Comparison of ENCODE assay signal across 8 mouse cellular contexts in genomic region chr12:91589542-91589846, GRCm38 (mm10). TPM values are rescaled to one million over a fixed set of nuclear protein-coding genes. Genes with fewer than 3 reads are reported as not detected.
DNase-seq lines count a peak whose midpoint lies in the region; ATAC-seq and TF ChIP-seq lines count a peak whose summit lies in the region.

No protein-coding gene starts in this region.

- H3K4me1 ChIP-seq in heart, embryonic 15.5 days (replicated peaks) = peaks cover 13% of the 10 kb centered on the region
- peaks cover 37% of the 10 kb centered on the region for H3K4me1 ChIP-seq in G1E (ENCODE audit: insufficient read depth, low read depth, low read length)
- peaks cover 19% of the 10 kb centered on the region for H3K4me1 ChIP-seq in hindbrain, embryonic 10.5 days (replicated peaks)
- H3K4me1 ChIP-seq in midbrain, embryonic 10.5 days = peaks cover 26% of the 10 kb centered on the region

- under 1% methylated on average over 11 of the region's 11 CpGs for WGBS in heart, embryonic 15.5 days
- WGBS in hindbrain, embryonic 10.5 days = 2% methylated on average over 11 of the region's 11 CpGs
- WGBS in midbrain, embryonic 10.5 days = under 1% methylated on average over 11 of the region's 11 CpGs

- TF ChIP-seq CTCF in G1E (IDR thresholded peaks at IDR 0.05; ENCODE audit: low read depth, low read length) = no peak

- DNase-seq in heart, adult 18-20 months = no peak
- no peak for DNase-seq in G1E (ENCODE audit: low spot score)
- no peak for DNase-seq in hindbrain, embryonic 10.5 days (ENCODE audit: low spot score)
- no peak for DNase-seq in midbrain, embryonic 10.5 days (ENCODE audit: low spot score)
- DNase-seq in ovary, adult 18-20 months (ENCODE audit: low spot score) = no peak
- DNase-seq in adrenal gland, postnatal 14 days = no peak

- H3K9ac ChIP-seq in heart, embryonic 15.5 days = peak overlapping the region; percentile 99

- no peaks in the 10 kb centered on the region for H3K9me3 ChIP-seq in heart, embryonic 15.5 days (replicated peaks)
- peaks cover 2% of the 10 kb centered on the region; the same call in 1 of the 2 replicates for H3K9me3 ChIP-seq in G1E (replicated peaks)
- H3K9me3 ChIP-seq in hindbrain, embryonic 10.5 days = no peaks in the 10 kb centered on the region
- no peaks in the 10 kb centered on the region for H3K9me3 ChIP-seq in midbrain, embryonic 10.5 days (replicated peaks)

- no peaks in the 10 kb centered on the region for H3K27me3 ChIP-seq in heart, embryonic 15.5 days
- H3K27me3 ChIP-seq in G1E (ENCODE audit: insufficient read depth, low read length) = no peaks in the 10 kb centered on the region
- no peaks in the 10 kb centered on the region for H3K27me3 ChIP-seq in hindbrain, embryonic 10.5 days (ENCODE audit: insufficient read depth, poor library complexity, severe bottlenecking)
- no peaks in the 10 kb centered on the region; the same call in 1 of the 2 replicates for H3K27me3 ChIP-seq in midbrain, embryonic 10.5 days (ENCODE audit: low read depth, poor library complexity, severe bottlenecking)

- H3K4me2 ChIP-seq in heart, embryonic 15.5 days = peak overlapping the region; percentile 77

- H3K4me3 ChIP-seq in heart, embryonic 15.5 days = peak overlapping the region; percentile 92
- H3K4me3 ChIP-seq in G1E (ENCODE audit: low read depth, low read length) = peak overlapping the region; percentile 82
- H3K4me3 ChIP-seq in hindbrain, embryonic 10.5 days = peak overlapping the region; percentile 89
- peak overlapping the region; percentile 92 for H3K4me3 ChIP-seq in midbrain, embryonic 10.5 days

- ATAC-seq in heart, embryonic 15.5 days (replicated peaks; ENCODE audit: insufficient number of reproducible peaks, insufficient read depth, low FRiP score, low read depth) = no peak
- ATAC-seq in G1E (ENCODE audit: extremely low read depth, insufficient number of reproducible peaks, low FRiP score, poor library complexity, severe bottlenecking) = no peak
- ATAC-seq in erythroid progenitor cell, adult 5-6 weeks (replicated peaks; ENCODE audit: low FRiP score, poor library complexity, severe bottlenecking) = no peak; the same call in 1 of the 2 replicates

- H3K27ac ChIP-seq in heart, embryonic 15.5 days = peak overlapping the region; percentile 100
- peak overlapping the region; percentile 100 for H3K27ac ChIP-seq in hindbrain, embryonic 10.5 days
- H3K27ac ChIP-seq in midbrain, embryonic 10.5 days (replicated peaks) = peak overlapping the region; percentile 100

- peaks cover 8% of the 10 kb centered on the region; the same call in 1 of the 2 replicates for H3K36me3 ChIP-seq in heart, embryonic 15.5 days
- peaks cover 26% of the 10 kb centered on the region for H3K36me3 ChIP-seq in G1E (replicated peaks)
- H3K36me3 ChIP-seq in hindbrain, embryonic 10.5 days = peaks cover 21% of the 10 kb centered on the region
- peaks cover 21% of the 10 kb centered on the region for H3K36me3 ChIP-seq in midbrain, embryonic 10.5 days

RNA-seq across cellular contexts. Expression of gene Gtf2a1, which starts 0.8 kb away (rescaled TPM):
- 24.5 and 27.9 TPM in 2 replicates for polyA plus RNA-seq in heart, embryonic 15.5 days (2015; fragmentation: Nextera tagmentation; extraction: Ambion mirVana)
- total RNA-seq in heart, adult 18-20 months (2021) = 10 to 100 TPM; 23.1 to 29.9 TPM
- 153 and 157 TPM in 2 replicates for total RNA-seq in G1E (2014; fragmentation: Nextera tagmentation)
- total RNA-seq in G1E (2017) = 62.3 and 76.3 TPM in 2 replicates
- polyA plus RNA-seq in G1E (2012) = 10.3 and 13.5 TPM in 2 replicates
- 61.5 and 62.8 TPM in 2 replicates for polyA plus RNA-seq in hindbrain, embryonic 10.5 days (2016; fragmentation: Nextera tagmentation; extraction: Ambion mirVana)
- 62.9 and 74.4 TPM in 2 replicates for polyA plus RNA-seq in midbrain, embryonic 10.5 days (2016; fragmentation: Nextera tagmentation; extraction: Ambion mirVana)
- 41.1 and 59.9 TPM in 2 replicates for total RNA-seq in erythroid progenitor cell, adult 5-6 weeks (2015; ENCODE audit: low replicate concordance)
- 38.4 and 49.4 TPM in 2 replicates for total RNA-seq in erythroid progenitor cell, adult 5-6 weeks (2017; ENCODE audit: low replicate concordance)
- total RNA-seq in adrenal gland, postnatal 14 days (2021) = 39.4 and 40.6 TPM in 2 replicates
